Mouse (Mus musculus): ENCODE measurements around the gene Sirt4.
"Not testable (repeated sequence)": the region's sequence is repeated elsewhere in the genome, so short reads cannot be mapped to it uniquely, and the experiment has no call there.

Sirt4 gene

DNA sequence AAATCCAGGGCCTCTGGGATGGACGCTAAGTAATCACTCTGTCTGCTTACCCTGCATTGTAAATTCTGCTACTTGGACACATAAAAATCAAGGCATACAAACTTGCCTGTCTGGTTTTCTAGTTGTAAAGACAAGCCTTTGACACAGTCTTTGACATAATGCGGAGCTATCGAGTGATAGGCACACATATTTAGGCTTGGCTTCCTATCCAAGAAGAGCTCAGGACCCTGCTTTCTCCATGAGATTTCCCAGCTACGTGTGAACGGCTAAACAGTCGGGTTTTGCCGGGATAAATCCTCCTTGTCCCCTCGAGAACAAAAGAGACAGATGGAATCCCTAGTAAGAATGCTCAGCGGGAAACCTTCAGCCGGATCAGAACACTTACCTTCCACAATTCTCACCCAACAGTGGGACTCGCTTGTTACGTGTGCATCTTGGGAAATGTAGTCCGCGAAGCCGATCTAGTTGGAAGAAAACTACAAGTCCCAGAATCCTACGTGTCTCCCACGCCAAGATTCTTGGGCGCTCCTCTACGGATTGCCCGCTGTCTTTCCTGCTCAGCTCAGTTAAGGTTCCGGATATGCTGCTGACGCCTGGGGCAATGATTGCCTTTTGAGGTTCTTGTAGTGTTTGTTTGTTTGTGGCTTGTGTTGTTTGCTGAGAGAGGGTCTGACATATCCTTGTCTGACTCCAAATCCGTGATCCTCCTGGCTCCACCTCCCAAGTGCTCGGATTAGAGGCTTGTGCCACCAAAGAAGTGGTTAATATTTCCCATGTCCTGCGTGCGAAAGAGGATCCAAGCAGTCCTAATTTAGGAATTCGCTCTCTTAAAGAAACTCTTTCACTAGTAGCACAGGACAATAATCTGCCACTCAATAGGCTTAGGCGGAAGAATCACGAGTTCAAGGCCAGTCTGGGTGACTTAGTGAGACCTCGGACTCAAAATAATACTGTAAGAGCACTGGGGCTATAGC is at the start of gene Sirt4:
Gene Sirt4 (minus strand): TSS at position 779 of the 974 bp plus-strand sequence.
- peak; percentile 99 for DNase-seq (ENCODE audit: low read depth, low spot score)

DNA sequence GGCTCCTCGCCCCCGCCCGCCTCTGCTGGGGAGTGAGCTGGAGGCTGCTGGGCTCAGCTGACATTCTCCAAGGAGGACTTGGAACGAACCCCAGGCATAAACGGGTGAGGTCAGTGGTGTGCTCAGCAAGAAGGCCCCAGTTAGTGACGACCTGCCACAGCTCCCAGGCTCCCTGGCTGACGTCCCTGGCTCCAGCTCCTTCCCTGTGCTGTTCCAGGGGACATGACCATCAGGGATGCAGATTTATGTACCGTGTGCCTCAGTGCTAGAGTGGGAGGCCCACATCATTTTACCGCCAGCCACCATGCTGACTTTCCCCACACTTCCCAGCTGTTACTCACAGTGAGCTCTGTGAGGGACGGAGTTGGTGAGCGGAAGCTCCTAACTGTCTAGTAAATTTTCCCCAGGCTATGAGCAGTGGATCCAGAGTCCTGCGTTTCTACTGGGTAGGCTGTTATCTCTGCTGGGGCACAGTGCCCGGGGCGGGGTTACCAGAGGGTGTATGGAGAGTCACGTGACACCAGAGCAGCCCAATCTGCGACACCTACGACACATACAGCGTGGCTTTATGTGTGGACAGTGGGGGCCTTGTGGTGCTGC is 47.2 kb upstream of the Sirt4 start:
- peak; percentile 83 for DNase-seq (ENCODE audit: low read depth, low spot score)

DNA sequence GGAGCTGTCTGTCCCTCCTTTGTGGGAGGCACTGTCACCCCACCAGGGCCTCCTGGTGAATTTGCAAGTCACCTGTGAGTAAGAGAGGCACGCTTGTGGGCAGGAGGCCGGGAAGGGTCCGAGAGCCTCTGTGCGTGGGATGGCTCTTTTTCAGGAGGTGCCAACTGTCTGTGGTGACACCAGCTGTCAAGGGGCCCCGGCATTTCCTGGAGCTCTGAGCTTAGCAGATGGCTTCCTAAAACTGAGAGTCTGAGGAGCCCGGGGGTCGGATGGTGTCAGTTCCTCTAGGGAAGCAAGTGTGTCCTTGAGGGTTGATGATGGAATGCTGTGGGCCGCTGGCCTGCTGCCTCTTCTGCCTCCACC is 45.9 kb upstream of the Sirt4 start:
- DNase-seq (ENCODE audit: low read depth, low spot score), result no peak

DNA sequence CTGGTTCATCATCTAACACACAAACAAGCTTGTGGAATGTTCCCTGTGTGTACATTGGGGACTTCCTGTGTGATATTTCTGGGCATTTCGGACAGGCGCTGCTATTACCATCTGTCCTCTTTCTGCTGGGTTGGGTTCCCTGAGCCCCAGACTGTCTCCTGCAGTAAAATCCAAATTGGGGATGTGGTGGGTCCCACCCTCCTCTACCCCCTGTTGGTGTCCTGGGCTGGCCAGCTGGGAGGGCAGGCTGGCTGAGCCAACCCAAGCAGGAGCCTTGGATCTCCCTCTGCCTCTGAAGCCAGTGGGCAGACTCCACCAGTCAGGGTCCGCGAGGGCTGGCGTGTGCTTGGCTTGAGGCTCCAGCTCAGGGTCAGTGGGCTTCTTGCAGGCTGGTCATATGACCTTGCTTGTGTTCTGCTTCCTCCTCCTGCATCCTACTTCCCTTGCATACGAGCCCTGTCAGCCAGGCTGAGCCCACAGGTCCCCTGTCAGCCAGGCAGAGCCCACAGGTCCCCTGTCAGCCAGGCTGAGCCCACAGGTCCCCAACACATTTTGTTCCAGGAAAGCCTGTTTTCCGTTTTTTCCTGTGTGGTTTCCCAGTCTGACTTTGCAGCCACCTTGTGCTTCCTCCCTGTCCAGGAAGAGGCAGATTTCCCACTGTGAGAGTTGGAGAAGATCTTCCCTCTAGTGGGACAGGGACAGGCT is 45.4 kb upstream of the Sirt4 start:
- no peak for DNase-seq (ENCODE audit: low read depth, low spot score)

DNA sequence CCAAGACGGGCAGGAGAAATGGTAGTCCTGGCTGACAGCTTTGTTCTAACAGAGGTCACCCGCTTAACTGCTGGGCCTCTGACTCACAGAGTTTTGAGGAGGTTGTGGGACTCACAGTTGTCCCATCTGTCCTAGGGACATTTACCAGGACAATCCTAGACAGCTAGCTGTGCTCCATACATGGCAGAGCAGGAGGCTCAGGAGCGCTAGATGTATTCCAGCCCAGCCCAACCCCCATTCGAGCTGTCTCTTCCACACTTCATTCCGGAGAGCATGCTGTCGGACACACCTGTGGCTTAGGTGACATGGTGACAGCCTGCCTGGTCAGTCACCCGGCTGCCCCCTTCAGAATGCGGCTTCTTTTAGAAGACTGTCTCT is 44.8 kb upstream of the Sirt4 start:
- no peak for DNase-seq (ENCODE audit: low read depth, low spot score)

DNA sequence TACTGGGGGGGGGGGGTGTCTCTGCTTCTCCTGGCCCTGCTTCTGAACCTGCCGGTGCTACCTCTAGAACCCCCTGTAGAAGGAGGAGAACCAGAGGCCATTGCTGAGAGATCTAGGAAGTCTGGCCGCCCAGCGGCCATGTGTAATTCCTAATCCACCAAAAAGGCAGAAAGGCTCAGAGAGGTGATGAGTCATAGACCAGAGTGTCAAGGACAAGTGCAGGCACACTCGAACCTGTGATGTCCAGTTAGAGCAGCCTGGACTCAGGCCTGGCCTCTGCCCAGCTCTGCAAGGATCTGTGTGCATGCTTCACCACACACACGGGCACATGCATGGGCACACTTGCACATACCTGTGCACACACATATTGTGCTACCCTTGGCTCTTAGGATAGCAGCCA is 43.6 kb upstream of the Sirt4 start:
- peak; percentile 56 for DNase-seq (ENCODE audit: low read depth, low spot score)

DNA sequence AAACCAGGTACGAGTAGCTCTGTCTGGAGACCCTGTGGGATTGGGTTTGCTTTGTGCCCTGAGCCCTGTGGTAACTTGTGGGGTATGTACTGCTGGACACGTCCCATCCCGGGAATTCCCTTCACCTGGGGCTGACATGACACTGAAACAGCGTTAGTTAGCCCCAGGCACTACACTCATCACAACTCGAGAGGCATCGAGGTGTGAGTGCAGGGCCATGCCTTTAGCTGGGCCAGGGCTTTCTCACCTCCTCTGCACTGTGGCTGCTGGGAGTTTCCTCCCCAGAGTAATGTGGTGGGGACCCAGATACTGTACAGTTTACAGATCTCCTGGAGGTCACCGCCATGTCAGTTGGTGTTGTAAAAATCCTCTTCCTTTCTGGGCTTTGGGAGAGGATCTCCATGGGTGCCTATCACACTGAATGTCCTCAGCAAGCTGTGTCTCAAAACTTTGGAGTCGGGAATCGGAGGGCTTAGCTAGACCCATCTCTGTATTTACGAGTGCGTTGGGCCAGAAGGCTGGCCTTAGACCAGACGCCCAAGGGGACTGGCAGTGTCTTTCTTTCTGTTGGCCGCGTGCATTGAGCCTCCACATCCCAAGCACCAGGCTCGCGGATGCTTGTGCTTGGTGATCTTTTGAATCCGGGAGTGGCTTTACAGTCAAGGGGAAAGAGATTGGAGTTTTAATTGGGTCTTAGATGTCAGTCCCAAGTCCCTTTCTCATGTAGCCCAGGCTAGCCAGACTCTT is 42.1 kb upstream of the Sirt4 start:
- DNase-seq (ENCODE audit: low read depth, low spot score), result no peak

DNA sequence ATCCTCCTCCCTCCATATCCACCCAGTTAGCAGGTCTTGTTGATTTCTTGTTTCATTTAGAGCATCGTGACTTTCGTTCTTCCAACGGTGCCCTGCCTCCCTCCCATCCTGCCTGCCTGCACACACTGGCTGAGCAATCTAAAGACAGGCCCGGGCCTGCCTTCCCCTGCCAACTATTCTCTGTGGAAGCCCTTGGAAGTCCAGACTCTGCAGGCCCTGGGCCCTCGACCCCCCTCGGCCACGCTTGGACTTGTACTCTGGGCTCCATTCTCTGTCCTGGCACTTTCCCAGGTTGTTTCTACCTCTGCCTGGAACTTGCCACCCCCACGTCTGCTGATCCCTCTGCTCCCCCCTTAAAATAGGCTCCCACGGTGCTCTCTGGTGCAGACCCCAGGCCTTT is 41.4 kb upstream of the Sirt4 start:
- DNase-seq (ENCODE audit: low read depth, low spot score), result no peak

DNA sequence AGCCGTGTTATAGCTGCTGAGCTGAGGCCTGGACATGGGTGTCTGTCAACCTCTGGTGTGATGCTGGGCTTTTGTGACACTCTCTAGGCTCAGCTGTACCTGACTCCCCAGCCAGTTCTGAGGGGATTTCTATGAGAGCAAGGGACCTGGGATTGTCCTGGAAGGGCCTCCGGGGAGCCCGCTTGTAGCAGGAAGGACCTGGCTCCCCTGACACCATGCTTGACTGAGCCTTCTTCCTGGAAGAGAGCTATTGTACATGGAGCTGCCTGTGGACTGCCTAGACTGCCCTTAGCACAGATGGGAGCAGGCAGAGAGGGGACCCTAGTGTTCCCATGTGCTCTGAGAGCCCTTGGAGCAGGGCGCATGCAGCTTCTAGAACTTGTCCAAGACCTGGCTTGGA is 40.9 kb upstream of the Sirt4 start:
- DNase-seq (ENCODE audit: low read depth, low spot score), result no peak

DNA sequence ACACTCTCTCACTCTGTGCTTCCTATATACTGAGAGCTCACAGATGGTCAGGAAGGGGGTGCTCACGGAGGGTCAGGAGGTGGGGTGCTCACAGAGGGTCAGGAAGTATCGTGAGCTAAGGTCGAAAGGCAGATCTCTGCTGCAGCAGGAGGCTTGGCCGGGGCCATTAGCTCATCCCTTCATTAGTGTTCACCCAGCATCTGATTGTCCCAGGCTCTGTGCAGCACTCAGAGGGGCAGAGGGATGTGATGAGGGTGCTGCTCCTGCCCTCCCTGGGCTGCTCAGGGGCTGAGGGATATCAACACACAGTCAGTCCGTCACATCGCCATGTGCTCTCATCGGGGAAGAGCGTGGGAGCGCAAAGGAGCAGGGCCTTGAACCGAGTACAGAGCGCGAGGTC is 39.9 kb upstream of the Sirt4 start:
- no peak for DNase-seq (ENCODE audit: low read depth, low spot score)

DNA sequence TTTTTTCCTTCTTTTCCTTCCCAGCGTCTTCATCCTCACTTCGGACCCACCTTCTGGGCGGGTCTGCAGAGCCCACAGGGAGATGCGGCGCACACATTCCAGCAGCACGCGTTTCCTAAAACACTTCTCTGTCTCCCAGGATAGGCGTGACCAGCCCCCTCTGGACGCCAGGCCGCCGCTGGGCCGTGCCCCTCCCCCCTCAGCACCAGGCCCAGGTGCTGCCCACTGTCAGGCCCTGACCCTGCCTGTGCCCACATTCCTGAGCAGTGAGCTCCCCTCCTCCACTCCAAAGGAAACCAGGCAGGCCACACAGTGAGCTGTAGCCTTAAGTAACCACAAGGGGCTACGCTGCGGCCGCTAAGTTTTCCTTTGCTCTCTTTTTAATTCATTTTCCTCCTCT is 39.4 kb upstream of the Sirt4 start:
- DNase-seq (ENCODE audit: low read depth, low spot score), result no peak

DNA sequence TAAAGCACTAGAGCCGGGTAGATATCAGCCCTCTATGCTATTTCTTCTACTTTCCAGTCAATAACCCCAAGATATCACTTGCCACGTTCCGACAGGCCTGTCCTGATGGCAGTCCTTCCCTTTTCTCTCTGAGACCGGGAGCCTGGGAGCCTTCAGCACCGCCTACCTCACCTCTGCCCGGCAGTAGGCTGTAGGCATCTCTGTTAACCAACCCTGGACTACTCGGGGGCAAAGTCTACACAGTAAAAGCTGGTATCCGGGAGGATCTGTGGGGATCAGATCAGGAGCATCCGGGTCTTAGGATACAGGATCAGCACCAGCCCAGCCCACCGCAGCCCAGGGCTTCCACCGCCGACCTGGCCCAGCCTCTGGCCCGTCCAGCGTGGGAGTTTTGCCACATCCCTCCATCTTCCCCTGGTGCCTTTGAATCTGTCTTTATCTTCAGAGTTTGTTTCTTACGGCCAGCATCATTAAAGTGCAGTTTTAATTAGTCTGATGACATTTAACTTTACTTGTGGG is 38.5 kb upstream of the Sirt4 start:
- no peak for DNase-seq (ENCODE audit: low read depth, low spot score)

DNA sequence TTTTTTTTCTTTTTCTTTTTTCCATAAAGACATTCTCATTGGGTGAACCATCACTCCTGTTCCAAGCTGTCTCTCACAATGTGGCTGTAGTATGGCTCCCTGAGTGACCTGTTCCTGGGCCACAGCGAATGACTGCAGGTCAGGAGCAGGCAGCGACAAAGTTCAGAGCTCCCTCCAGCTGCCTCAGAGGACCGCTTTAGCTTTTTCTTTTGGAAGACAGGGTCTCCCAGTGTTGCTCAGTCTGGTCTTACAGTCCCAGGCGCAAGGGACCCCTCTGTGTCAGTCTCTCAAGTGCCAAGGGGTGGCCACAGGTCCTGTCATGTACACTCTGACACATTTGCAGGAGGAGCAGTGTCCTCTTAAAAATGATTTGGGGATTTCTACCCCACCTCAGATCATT is 38.0 kb upstream of the Sirt4 start:
- no peak for DNase-seq (ENCODE audit: low read depth, low spot score)

DNA sequence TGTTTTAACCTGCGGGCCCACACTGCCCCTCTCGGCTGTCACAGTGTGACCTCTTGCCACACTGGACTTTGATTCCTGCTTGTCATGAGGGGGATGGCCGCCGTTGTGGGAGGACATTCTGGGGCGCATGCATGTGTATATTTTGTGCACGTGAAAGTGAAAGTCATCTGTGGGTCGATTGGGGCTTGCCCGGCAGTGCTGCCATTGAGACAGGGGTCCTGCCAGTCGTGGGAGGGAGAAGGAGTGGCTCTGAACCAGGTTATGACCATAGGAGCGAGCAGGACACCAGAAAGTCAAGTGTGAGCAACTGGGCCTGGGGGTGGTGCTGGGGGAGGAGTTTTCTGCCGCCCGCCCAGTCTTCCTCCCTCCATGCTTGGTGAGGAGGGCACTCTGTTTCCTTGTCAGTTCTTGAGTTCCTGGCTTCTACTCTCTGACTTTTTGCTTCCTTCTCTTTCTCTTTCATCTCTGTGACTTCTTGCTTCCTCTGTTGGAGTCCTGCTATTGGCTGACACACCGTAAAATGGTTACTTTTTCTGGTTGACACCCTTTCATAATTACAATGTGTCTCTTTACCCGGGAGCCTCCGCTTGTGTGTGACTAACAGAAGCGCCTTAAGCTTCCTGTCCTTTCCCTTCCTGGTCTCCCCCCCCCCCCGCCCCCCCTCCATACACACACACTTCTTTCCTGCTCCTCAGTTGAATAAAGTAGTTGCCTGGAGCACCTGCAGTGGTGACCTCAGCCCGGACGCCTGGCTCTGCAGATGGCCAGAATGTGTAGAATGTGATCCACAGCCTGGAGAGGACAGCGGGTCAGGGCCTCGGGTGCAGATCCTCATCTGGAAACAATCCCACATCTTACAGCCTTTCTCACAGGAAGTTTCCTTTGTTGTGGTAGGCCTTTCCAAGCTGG is 37.3 kb upstream of the Sirt4 start:
- peak; percentile 73 for DNase-seq (ENCODE audit: low read depth, low spot score)

DNA sequence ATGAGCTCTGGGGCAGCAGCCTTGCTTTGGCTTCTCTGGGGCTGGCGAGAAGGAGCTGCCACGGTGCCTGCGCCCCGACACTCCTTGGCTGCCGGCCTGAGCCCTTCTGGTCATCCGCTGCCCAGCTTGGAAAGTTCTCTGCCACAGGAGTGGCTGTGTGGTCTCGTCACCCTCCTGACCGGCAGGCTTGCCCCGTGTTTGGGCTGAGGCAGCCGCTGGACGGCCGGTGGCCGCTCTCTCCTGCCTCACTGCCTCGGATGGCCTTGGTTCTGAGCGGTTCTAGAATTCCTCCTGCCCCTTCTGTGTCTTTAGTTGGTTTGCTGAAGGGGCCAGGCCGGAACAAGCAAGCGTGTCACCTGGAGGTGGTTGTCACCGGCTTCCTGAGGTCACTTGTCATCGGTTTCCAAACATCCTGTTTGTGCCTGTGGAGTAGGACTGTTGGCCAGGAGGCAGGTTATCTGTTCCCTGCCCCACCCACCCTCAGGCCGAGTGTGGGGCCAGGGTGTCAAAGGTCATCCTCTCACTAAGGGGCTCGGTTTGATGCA is 35.9 kb upstream of the Sirt4 start:
- DNase-seq (ENCODE audit: low read depth, low spot score), result no peak

DNA sequence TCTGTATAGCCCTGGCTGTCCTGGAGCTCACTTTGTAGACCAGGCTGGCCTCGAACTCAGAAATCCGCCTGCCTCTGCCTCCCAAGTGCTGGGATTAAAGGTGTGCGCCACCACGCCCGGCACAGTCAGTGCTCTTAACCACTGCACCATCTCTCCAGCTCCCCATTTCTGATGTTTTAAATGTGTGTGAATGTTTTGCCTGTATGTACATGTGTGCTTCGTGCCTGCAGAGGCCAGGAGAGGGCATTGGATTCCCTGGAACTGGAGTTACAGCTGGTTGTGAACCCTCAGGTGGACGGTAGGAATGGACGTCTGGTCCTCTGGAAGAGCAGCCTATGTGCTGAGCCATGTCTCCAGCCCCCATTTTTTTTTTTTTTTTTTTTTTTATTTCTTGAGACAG is 33.7 kb upstream of the Sirt4 start:
- DNase-seq (ENCODE audit: low read depth, low spot score), result not testable (repeated sequence)

DNA sequence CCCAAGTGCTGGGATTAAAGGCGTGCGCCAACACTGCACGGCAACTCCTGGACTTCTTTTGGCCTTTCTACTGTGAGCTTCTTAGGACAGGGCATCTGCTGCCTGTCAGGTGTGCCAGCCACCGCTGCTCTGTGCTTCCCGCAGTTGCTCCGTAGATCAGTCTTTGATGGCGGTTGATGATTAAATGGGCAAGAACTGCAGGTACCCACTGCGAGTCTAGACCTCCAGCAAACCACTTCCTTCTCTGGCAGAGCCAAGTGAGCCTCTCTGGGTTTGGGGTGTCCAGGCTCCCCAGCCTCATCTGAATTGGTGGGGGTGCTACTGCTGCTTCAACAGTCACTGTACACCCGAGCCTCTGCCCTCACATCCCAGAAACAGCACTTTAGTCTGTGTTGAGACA is 33.0 kb upstream of the Sirt4 start:
- no peak for DNase-seq (ENCODE audit: low read depth, low spot score)

DNA sequence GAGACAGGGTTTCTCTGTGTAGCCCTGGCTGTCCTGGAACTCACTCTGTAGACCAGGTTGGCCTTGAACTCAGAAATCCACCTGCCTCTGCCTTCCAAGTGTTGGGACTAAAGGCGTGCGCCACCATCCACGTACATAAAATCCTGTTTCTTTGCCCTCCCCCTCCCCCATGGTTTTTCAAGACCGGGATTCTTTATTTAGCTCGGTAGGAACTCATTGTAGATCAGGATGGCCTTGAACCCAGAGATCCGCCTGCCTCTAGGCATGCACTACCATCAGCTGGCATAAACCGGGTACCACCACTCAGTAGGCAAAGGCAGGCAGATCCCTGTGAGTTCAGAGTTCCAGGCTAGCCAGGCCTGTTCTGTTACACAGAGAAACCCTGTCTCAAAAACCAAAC is 32.4 kb upstream of the Sirt4 start:
- no peak for DNase-seq (ENCODE audit: low read depth, low spot score)

DNA sequence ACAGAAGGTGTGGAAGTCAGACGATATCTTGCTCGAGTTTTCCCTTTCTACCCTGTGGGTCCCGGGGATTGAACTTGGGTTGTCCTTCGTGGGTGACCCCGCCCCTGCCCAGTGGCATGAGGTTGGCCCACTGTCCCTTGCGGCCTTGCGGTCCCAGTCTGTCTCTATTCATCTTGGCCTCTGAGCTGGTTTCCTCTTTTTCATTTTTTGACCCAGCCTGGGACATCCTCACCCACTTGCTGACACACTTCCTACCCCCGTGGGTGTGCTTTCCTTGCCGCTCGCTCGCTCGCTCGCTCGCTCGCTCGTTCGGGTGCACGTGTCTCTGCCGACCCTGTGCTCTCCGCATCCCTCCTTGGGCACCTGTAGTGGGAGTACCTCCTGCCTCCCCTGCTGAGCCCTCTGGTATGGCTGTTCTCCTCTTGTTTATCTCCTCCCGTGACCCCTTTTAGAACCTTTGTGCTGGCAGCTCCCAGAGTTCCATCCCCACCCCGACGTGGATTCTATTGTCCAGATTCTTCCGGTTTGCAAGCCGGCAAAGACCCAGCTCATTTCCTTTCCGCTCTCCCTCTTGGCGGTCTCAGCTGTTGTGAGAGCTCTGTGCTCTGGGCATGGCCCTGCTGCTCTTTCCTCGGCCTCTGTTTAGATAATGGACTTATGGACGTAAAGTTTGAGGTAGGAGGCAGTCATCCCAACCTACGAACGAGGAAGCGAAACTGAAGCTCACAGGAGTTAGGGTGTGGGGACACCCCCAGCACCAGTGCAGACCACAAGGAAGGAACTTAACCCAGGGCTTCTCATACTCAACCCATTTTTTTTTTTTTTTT is 31.8 kb upstream of the Sirt4 start:
- DNase-seq (ENCODE audit: low read depth, low spot score), result no peak
